Mouse (Mus musculus): ENCODE results near the gene Rps6ka4.

GRCm38 (mm10) chr19:6856281-6857002 is 16.0 kb upstream of the Rps6ka4 start:
- TF ChIP-seq CTCF (IDR thresholded peaks at IDR 0.05; ENCODE audit: extremely low read depth, insufficient read depth, low read length), result peak; percentile 54
- TF ChIP-seq POLR2A (IDR thresholded peaks at IDR 0.05; ENCODE audit: extremely low read depth, insufficient read depth, low read length), result no peak

Data from cortical plate, adult 2 months (tissue).